Mouse (Mus musculus): ENCODE data around the gene Slc38a8. TPM values are rescaled to one million over a fixed set of nuclear protein-coding genes. Genes with fewer than 3 reads are reported as not detected.

Gene Slc38a8
- total and polyA plus RNA-seq, 3 experiments = not detected

DNA sequence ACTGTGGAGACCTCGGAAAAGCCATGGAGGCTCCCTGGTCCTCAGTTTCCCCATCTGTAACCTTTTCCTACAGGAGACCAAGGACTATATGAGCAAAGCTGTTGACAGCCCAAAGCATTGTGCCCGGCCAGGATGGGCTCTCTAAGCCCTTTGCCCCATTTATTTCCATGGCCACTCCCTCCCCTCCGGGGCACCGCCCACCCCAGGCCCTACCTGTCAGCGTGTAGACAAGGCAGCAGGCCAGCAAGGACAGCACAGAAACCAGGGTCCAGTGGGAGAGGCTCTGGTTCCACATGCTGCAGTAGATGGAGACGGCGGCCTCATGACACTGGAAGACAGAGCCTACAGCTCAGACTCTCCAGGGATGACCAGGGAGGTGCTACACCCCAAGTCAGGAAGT is 14.4 kb downstream of the Slc38a8 start:
- Histone ChIP-seq H3K9ac (ENCODE audit: control insufficient read depth, low read depth, low read length, poor library complexity, severe bottlenecking) (no peak overlapping the region), H3K79me2 (ENCODE audit: control insufficient read depth, insufficient read depth, low read length, poor library complexity) (no peaks in the 10 kb centered on the region), H3K27ac (ENCODE audit: control insufficient read depth, low read depth, low read length) (no peak overlapping the region), H3K9me3 (replicated peaks; ENCODE audit: insufficient read depth, low read length) (no peaks in the 10 kb centered on the region), H3K36me3 (ENCODE audit: control insufficient read depth in 1 of 2, insufficient read depth in 2 of 2, low read length in 2 of 2) (0 out of 4 replicates have a peak, but pooled peaks cover 0 to 2% of the 10 kb centered on the region in 2 experiments), H3K4me1 (ENCODE audit: control insufficient read depth in 1 of 2, insufficient read depth in 2 of 2, low read length in 2 of 2) (peaks cover 2 to 13% of the 10 kb centered on the region in 2 experiments; a peak in 3 of 4 replicates), H3K4me3 (ENCODE audit: control insufficient read depth in 1 of 2, insufficient read depth in 1 of 2, low read depth in 2 of 2, low read length in 2 of 2) (no peak overlapping the region), H3K27me3 (ENCODE audit: control insufficient read depth in 1 of 2, insufficient read depth in 2 of 2, low read length in 2 of 2) (peaks cover 0 to 1% of the 10 kb centered on the region in 2 experiments; a peak in 2 of 4 replicates)
- TF ChIP-seq MAFK (IDR thresholded peaks at IDR 0.05; ENCODE audit: borderline replicate concordance, low read depth, low read length) (no peak), TAL1 (IDR thresholded peaks at IDR 0.05; ENCODE audit: low read length) (no peak), TBP (IDR thresholded peaks at IDR 0.05; ENCODE audit: low read depth, low read length) (no peak), CTCF (IDR thresholded peaks at IDR 0.05 in 2 of 3, conservative IDR thresholded peaks at IDR 0.05 in 1 of 3; ENCODE audit: control insufficient read depth in 1 of 3, insufficient read depth in 1 of 3, low read depth in 2 of 3, low read length in 3 of 3, poor library complexity in 1 of 3, severe bottlenecking in 1 of 3) (no peak), MEF2A (IDR thresholded peaks at IDR 0.05; ENCODE audit: extremely low read depth, insufficient replicate concordance, low read depth, low read length, poor library complexity, severe bottlenecking) (no peak), MXI1 (IDR thresholded peaks at IDR 0.05; ENCODE audit: low read depth, low read length) (no peak), CHD2 (IDR thresholded peaks at IDR 0.05; ENCODE audit: low read length) (no peak), ZMIZ1 (IDR thresholded peaks at IDR 0.05; ENCODE audit: low read depth, low read length) (no peak)
- no peak for DNase-seq (ENCODE audit: low read depth, low spot score)

DNA sequence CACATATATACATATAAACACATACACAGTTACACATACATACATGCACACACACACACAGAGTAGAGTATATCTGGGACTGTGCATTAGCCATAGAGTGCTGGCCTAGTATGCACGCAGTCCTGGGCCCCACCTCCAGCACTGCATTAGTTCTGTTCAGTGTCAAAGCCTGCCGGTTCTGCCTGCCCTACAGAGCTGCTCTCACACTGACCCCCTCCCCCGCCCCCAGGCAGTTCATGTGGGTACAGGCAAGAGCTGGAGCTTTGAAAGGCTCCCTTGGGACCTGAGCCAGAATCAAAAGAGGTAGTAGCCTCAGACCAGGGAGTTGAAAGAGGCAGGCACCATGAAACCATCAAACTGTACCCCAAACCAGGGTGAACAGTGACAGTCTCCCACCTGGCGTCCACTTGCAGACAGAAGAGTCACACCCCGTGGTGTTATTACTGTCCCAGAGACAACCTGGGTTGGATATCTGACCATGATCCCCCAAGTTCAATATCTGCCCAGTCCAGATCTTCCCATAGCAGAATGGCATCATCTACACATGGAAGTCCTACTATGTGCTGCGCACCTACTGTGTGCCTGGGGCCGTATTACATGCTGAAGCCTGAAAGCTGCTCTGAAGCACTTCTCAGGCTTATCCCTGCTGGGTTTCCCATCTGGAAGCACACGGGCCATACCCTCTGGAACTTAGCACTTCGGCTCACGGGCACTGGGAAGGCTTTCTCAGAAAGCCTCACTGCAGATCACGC is 17.2 kb downstream of the Slc38a8 start:
- Histone ChIP-seq H3K4me1 (ENCODE audit: control insufficient read depth in 1 of 2, insufficient read depth in 2 of 2, low read length in 2 of 2) (peaks cover 0 to 13% of the 10 kb centered on the region in 2 experiments; a peak in 2 of 4 replicates), H3K27me3 (ENCODE audit: control insufficient read depth in 1 of 2, insufficient read depth in 2 of 2, low read length in 2 of 2) (peaks cover 0 to 1% of the 10 kb centered on the region in 2 experiments; a peak in 2 of 4 replicates), H3K9ac (ENCODE audit: control insufficient read depth, low read depth, low read length, poor library complexity, severe bottlenecking) (no peak overlapping the region), H3K4me3 (ENCODE audit: control insufficient read depth in 1 of 2, insufficient read depth in 1 of 2, low read depth in 2 of 2, low read length in 2 of 2) (no peak overlapping the region), H3K27ac (ENCODE audit: control insufficient read depth, low read depth, low read length) (no peak overlapping the region), H3K36me3 (ENCODE audit: control insufficient read depth in 1 of 2, insufficient read depth in 2 of 2, low read length in 2 of 2) (0 out of 4 replicates have a peak, but pooled peaks cover 0 to 2% of the 10 kb centered on the region in 2 experiments), H3K79me2 (ENCODE audit: control insufficient read depth, insufficient read depth, low read length, poor library complexity) (no peaks in the 10 kb centered on the region), H3K9me3 (replicated peaks; ENCODE audit: insufficient read depth, low read length) (no peaks in the 10 kb centered on the region)
- DNase-seq (ENCODE audit: low read depth, low spot score) = no peak
- TF ChIP-seq E2F4 (IDR thresholded peaks at IDR 0.05; ENCODE audit: borderline replicate concordance, low read depth, low read length) = no peak
- TF ChIP-seq ZKSCAN1 (IDR thresholded peaks at IDR 0.05; ENCODE audit: low read depth, low read length) = peak; percentile 100
- no peak for TF ChIP-seq ELF1 (IDR thresholded peaks at IDR 0.05; ENCODE audit: low read depth, low read length)

DNA sequence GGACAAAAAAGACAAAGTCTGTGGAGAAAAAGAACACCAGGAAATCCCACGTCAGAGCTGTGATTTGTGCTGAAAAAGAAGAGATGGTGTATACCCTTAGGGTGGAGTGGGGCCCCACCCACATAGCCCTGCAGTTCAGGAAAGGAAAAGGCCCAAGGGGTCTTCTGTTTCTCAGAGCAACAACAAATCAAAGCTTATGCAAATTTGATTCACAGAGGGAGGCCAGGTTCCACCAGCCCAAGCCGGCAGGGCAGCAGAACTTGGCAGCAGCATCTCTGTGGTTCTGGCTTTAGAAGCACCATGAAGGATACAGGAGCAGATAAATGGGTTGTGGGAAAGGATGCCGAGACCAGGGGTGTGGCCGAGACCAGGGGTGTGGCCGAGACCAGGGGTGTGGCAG is 22.8 kb downstream of the Slc38a8 start:
- no peak for DNase-seq (ENCODE audit: low read depth, low spot score)
- no peak overlapping the region for H3K9ac ChIP-seq (ENCODE audit: control insufficient read depth, low read depth, low read length, poor library complexity, severe bottlenecking)
- H3K36me3 ChIP-seq (ENCODE audit: control insufficient read depth in 1 of 2, insufficient read depth in 2 of 2, low read length in 2 of 2) = no peaks in the 10 kb centered on the region
- H3K4me3 ChIP-seq (ENCODE audit: control insufficient read depth in 1 of 2, insufficient read depth in 1 of 2, low read depth in 2 of 2, low read length in 2 of 2) = no peak overlapping the region
- H3K9me3 ChIP-seq (replicated peaks; ENCODE audit: insufficient read depth, low read length) = no peaks in the 10 kb centered on the region
- H3K79me2 ChIP-seq (ENCODE audit: control insufficient read depth, insufficient read depth, low read length, poor library complexity) = no peaks in the 10 kb centered on the region
- no peak overlapping the region for H3K27ac ChIP-seq (ENCODE audit: control insufficient read depth, low read depth, low read length)
- H3K27me3 ChIP-seq (ENCODE audit: control insufficient read depth in 1 of 2, insufficient read depth in 2 of 2, low read length in 2 of 2) = peaks cover 0 to 1% of the 10 kb centered on the region in 2 experiments; a peak in 2 of 4 replicates
- H3K4me1 ChIP-seq (ENCODE audit: control insufficient read depth in 1 of 2, insufficient read depth in 2 of 2, low read length in 2 of 2) = no peaks in the 10 kb centered on the region
- TF ChIP-seq JUND (IDR thresholded peaks at IDR 0.05; ENCODE audit: low read depth, low read length) = no peak
- no peak for TF ChIP-seq MYC (IDR thresholded peaks at IDR 0.05; ENCODE audit: low read depth, low read length)
- TF ChIP-seq TCF12 (IDR thresholded peaks at IDR 0.05; ENCODE audit: low read depth, low read length) = no peak
- TF ChIP-seq GATA1 (IDR thresholded peaks at IDR 0.05; ENCODE audit: low read depth, low read length) = no peak
- TF ChIP-seq MEF2A (IDR thresholded peaks at IDR 0.05; ENCODE audit: extremely low read depth, insufficient replicate concordance, low read depth, low read length, poor library complexity, severe bottlenecking) = no peak
- no peak for TF ChIP-seq KAT2A (conservative IDR thresholded peaks at IDR 0.05; ENCODE audit: low read depth, low read length)
- no peak for TF ChIP-seq USF1 (IDR thresholded peaks at IDR 0.05; ENCODE audit: low read depth, low read length)
- TF ChIP-seq TBP (IDR thresholded peaks at IDR 0.05; ENCODE audit: low read depth, low read length) = no peak
- no peak for TF ChIP-seq ZC3H11A (IDR thresholded peaks at IDR 0.05; ENCODE audit: low read depth, low read length)
- TF ChIP-seq MAZ (IDR thresholded peaks at IDR 0.05; ENCODE audit: low read depth, low read length) = no peak
- TF ChIP-seq RAD21 (IDR thresholded peaks at IDR 0.05; ENCODE audit: low read depth, low read length) = no peak
- no peak for TF ChIP-seq EP300 (IDR thresholded peaks at IDR 0.05; ENCODE audit: low read depth in 1 of 2, low read length in 2 of 2)
- TF ChIP-seq USF2 (IDR thresholded peaks at IDR 0.05; ENCODE audit: borderline replicate concordance in 1 of 2, insufficient read depth in 1 of 2, low read depth in 1 of 2, low read length in 2 of 2) = no peak
- TF ChIP-seq CTCF (IDR thresholded peaks at IDR 0.05 in 2 of 3, conservative IDR thresholded peaks at IDR 0.05 in 1 of 3; ENCODE audit: control insufficient read depth in 1 of 3, insufficient read depth in 1 of 3, low read depth in 2 of 3, low read length in 3 of 3, poor library complexity in 1 of 3, severe bottlenecking in 1 of 3) = no peak
